Mouse (Mus musculus) G1E (cell line): ENCODE measurements around the gene Sult2a6. TPM values are rescaled to one million over a fixed set of nuclear protein-coding genes. Genes with fewer than 3 reads are reported as not detected.

Experiments
- ATAC-seq: 2 replicates; pipeline ENCODE4 v1.8.0; 2016; ENCODE audit warnings: mild to moderate bottlenecking; ENCODE audit not compliant: insufficient number of reproducible peaks, poor library complexity, low FRiP score, severe bottlenecking; ENCODE audit errors: extremely low read depth
- DNase-seq: peaks from one replicate; pipeline ENCODE4 v3.0.0; 2012; ENCODE audit warnings: low spot score
- H3K27me3 ChIP-seq: 2 replicates; pipeline ENCODE4 v1.6.1; 2012; ENCODE audit warnings: mild to moderate bottlenecking, low read length, inconsistent platforms; ENCODE audit not compliant: insufficient read depth
- H3K36me3 ChIP-seq: replicated peaks from 2 replicates; pipeline ENCODE3; 2012; ENCODE audit warnings: mild to moderate bottlenecking, inconsistent platforms
- H3K4me1 ChIP-seq: 2 replicates; pipeline ENCODE4 v1.6.1; 2012; ENCODE audit warnings: low read depth, low read length, inconsistent platforms, mixed read lengths; ENCODE audit not compliant: insufficient read depth
- H3K4me3 ChIP-seq: 2 replicates; pipeline ENCODE4 v1.5.1; 2012; ENCODE audit warnings: low read depth, mild to moderate bottlenecking, inconsistent platforms, low read length, moderate library complexity, mixed read lengths
- H3K9me3 ChIP-seq: replicated peaks from 2 replicates; pipeline ENCODE4 v1.6.1; 2012; ENCODE audit warnings: inconsistent platforms
- CTCF ChIP-seq: IDR thresholded peaks from 2 replicates; pipeline ENCODE4 v1.5.1; 2012; ENCODE audit warnings: low read depth, low read length, inconsistent platforms, mixed read lengths
- GATA1 ChIP-seq: IDR thresholded peaks from 2 replicates; pipeline ENCODE4 v1.6.1; 2012; ENCODE audit warnings: borderline replicate concordance, low read length, inconsistent platforms, mixed read lengths
- GATA2 ChIP-seq: IDR thresholded peaks from 2 replicates; pipeline ENCODE4 v1.6.1; 2012; ENCODE audit warnings: low read depth, low read length, inconsistent platforms, borderline replicate concordance
- POLR2AphosphoS5 ChIP-seq: IDR thresholded peaks from 2 replicates; pipeline ENCODE4 v1.6.1; 2012; ENCODE audit warnings: low read depth, low read length, inconsistent platforms; ENCODE audit not compliant: insufficient replicate concordance
- TAL1 ChIP-seq: conservative IDR thresholded peaks from 2 replicates; pipeline ENCODE4 v1.6.1; 2012; ENCODE audit warnings: low read depth, low read length, inconsistent platforms, mixed read lengths
- polyA plus RNA-seq: library from polyadenylated mRNA; stranded (reverse); fragments of >175 nt; gene quantifications from 2 replicates; pipeline ENCODE4 v1.2.3, GENCODE M21; 2012
- total RNA-seq, 2 experiments: library from RNA; stranded (forward) in 1 of 2; stranded (reverse) in 1 of 2; fragments of 200-1000 nt in 1 of 2; fragments of >200 nt in 1 of 2; fragmentation: Nextera tagmentation in 1 of 2; gene quantifications; 2 replicates each; pipeline ENCODE4 v1.2.3; 2014 to 2017

The Sult2a6 gene
- total RNA-seq (2014; fragmentation: Nextera tagmentation) = not detected in 2 replicates
- total RNA-seq (2017) = not detected in 2 replicates
- not detected in 2 replicates for polyA plus RNA-seq

DNA sequence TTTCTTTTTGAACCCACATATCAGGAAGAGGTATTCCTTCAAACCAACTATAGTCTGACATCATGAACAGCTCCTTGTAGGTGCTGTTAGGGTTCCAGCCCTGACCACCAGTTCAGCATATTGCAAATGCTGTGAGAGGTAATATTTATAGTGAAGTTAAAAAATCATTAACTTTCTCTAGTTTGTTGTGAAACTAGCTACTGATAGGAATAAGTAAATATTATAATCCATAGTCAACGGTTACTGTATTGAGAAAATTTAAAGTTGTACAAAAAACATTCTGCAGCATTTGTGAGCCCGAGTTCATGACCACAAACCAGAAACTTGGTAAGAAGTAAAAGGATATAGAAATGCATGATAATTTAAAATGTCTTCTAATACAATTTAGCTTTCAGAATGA is at the start of gene Sult2a6:
Sult2a6 (minus strand) TSS at position 101 of the 400 bp plus-strand sequence.
- Histone ChIP-seq H3K4me3 (no peak within 1 kb of the TSS), H3K36me3 (no peaks in the 10 kb centered on the region), H3K27me3 (no peaks in the 10 kb centered on the region), H3K4me1 (no peaks in the 10 kb centered on the region), H3K9me3 (no peaks in the 10 kb centered on the region)
- TF ChIP-seq GATA2 = no peak
- TF ChIP-seq POLR2AphosphoS5 = no peak
- no peak for TF ChIP-seq GATA1
- TF ChIP-seq TAL1 = no peak
- no peak for TF ChIP-seq CTCF
- DNase-seq (no peak), ATAC-seq (no peak)

DNA sequence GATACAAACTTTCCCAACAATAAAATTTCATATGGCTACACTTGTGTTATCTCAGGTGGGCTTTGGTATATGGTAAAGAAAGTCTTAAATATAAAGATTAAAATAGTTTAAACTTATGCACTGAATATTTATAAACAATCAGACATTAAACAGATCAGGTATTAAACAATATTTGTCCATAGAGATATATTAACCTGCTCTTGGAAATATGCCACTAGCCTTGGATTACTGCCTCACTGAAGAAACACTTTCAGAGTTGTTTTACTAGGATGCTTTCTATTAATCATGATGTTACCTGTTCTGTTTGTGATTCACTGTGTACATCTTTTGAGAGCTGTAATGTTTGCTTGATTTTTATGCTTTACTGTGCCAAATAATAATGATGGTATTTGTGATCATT is 39.4 kb downstream of the Sult2a6 start:
- no peak for DNase-seq
- H3K27me3 ChIP-seq = no peaks in the 10 kb centered on the region
- no peak overlapping the region for H3K4me3 ChIP-seq
- no peaks in the 10 kb centered on the region for H3K36me3 ChIP-seq
- no peaks in the 10 kb centered on the region for H3K9me3 ChIP-seq
- H3K4me1 ChIP-seq = no peaks in the 10 kb centered on the region
- ATAC-seq = no peak
- no peak for TF ChIP-seq GATA2
- TF ChIP-seq POLR2AphosphoS5 = no peak
- no peak for TF ChIP-seq GATA1
- no peak for TF ChIP-seq CTCF
- no peak for TF ChIP-seq TAL1

DNA sequence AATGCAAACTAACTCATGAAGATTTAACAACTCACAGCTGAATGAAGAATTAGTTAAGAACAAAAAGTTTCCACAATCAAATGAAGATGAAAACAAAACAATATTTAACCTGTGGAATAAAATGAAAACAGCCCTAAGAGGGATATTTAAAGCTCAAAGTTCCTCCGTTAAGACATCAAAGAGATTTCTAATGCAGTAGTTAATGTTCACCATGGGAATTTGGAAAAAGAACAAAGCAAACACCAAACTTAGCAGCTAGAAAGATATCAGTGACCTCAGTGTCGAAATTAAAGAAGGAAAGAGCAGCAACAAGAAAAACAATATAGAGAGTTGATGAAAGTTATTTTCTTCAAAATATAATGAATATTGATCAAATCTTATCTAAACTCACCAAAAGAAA is 51.3 kb downstream of the Sult2a6 start:
- H3K36me3 ChIP-seq = no peaks in the 10 kb centered on the region
- H3K4me1 ChIP-seq = no peaks in the 10 kb centered on the region
- H3K27me3 ChIP-seq = no peaks in the 10 kb centered on the region
- ATAC-seq = no peak
- 0 out of 2 replicates have a peak, but pooled peaks cover 3% of the 10 kb centered on the region for H3K9me3 ChIP-seq
- TF ChIP-seq POLR2AphosphoS5 = no peak
- no peak overlapping the region for H3K4me3 ChIP-seq
- no peak for DNase-seq

DNA sequence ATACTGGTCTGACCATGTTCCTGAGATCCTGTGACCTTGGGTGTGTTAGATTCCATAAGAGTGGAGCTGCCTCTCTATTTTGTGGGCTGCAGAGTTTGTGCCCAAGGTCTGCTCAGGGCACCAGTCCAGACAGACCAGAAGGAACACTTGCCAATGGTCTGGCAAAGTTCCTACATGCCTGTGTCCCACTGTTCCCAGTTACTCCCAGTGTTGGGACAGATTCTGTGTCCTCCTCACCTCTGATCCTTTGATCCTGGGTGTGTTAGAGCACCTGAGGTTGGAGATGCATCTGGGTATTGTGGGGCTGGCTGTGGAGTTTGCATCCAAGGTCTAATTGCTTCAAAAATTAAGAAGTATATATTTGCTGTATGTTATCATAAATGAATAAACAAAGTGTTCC is 52.2 kb downstream of the Sult2a6 start:
- Histone ChIP-seq H3K27me3 (no peaks in the 10 kb centered on the region), H3K4me3 (no peak overlapping the region), H3K4me1 (no peaks in the 10 kb centered on the region), H3K9me3 (0 out of 2 replicates have a peak, but pooled peaks cover 3% of the 10 kb centered on the region), H3K36me3 (no peaks in the 10 kb centered on the region)
- ATAC-seq (no peak), DNase-seq (no peak)
- no peak for TF ChIP-seq GATA2

Other genes starting within 250 kb of the Sult2a6 start
- gene Sult2a3, start 131.8 kb downstream of the Sult2a6 start, total RNA-seq (2014; fragmentation: Nextera tagmentation) = not detected in 2 replicates
- gene Sult2a3, start 131.8 kb downstream of the Sult2a6 start, total RNA-seq (2017) = not detected in 2 replicates
- gene Sult2a3, start 131.8 kb downstream of the Sult2a6 start, polyA plus RNA-seq = not detected in 2 replicates
- not detected in 2 replicates for gene Obox8, start 78.7 kb upstream of the Sult2a6 start, total RNA-seq (2014; fragmentation: Nextera tagmentation)
- gene Obox8, start 78.7 kb upstream of the Sult2a6 start, total RNA-seq (2017) = not detected in 2 replicates
- gene Obox8, start 78.7 kb upstream of the Sult2a6 start, polyA plus RNA-seq = not detected in 2 replicates
- not detected in 2 replicates for gene Sult2a8, start 191.9 kb upstream of the Sult2a6 start, total RNA-seq (2014; fragmentation: Nextera tagmentation)
- gene Sult2a8, start 191.9 kb upstream of the Sult2a6 start, total RNA-seq (2017) = 0.17 and 0.27 TPM in 2 replicates
- gene Sult2a8, start 191.9 kb upstream of the Sult2a6 start, polyA plus RNA-seq = not detected in 2 replicates
- not detected in 2 replicates for gene Sult2a7, start 239.4 kb upstream of the Sult2a6 start, total RNA-seq (2014; fragmentation: Nextera tagmentation)
- not detected in 2 replicates for gene Sult2a7, start 239.4 kb upstream of the Sult2a6 start, total RNA-seq (2017)
- not detected in 2 replicates for gene Sult2a7, start 239.4 kb upstream of the Sult2a6 start, polyA plus RNA-seq